Mouse (Mus musculus) cortical plate, adult 2 months (tissue): ENCODE measurements around the gene Ube4b.

Experiments used
- CTCF ChIP-seq: fragments of 200-500 bp; IDR thresholded peaks from 2 replicates; pipeline ENCODE4 v1.5.1; 2011; ENCODE audit warnings: mild to moderate bottlenecking, control low read depth, low read length; ENCODE audit not compliant: insufficient read depth; ENCODE audit errors: extremely low read depth
- POLR2A ChIP-seq: fragments of 200-500 bp; IDR thresholded peaks from 2 replicates; pipeline ENCODE4 v1.6.1; 2011; ENCODE audit warnings: mild to moderate bottlenecking, low read length, control low read depth; ENCODE audit not compliant: insufficient read depth; ENCODE audit errors: extremely low read depth

GRCm38 (mm10) chr4:149348963-149349362, 77.6 kb downstream of the Ube4b start:
- TF ChIP-seq POLR2A (no peak), CTCF (peak; percentile 59)
